Mouse (Mus musculus): ENCODE measurements around the gene a. TPM values are rescaled to one million over a fixed set of nuclear protein-coding genes. Genes with fewer than 3 reads are reported as not detected.

a gene
- polyA plus RNA-seq, 1 experiment from 2014 or later = 0.94 TPM

- Histone ChIP-seq H3K4me3 (peak overlapping the region; percentile 75), H3K27ac (replicated peaks) (peak overlapping the region; percentile 94), H3K27me3 (ENCODE audit: low read depth, poor library complexity, severe bottlenecking) (peaks cover 13% of the 10 kb centered on the region), H3K4me1 (peaks cover 33% of the 10 kb centered on the region), H3K9me3 (replicated peaks) (no peaks in the 10 kb centered on the region), H3K36me3 (peaks cover 29% of the 10 kb centered on the region)
- WGBS = 37% methylated on average over 3 of the region's 3 CpGs
- DNase-seq (ENCODE audit: low spot score) = no peak
These were observed 282.1 kb downstream of the a start for GRCm38 (mm10) chr2:155073347-155073746.

- Histone ChIP-seq H3K9me3 (replicated peaks) (no peaks in the 10 kb centered on the region), H3K27ac (replicated peaks) (peak within 1 kb of the TSS; percentile 94), H3K27me3 (ENCODE audit: low read depth, poor library complexity, severe bottlenecking) (peaks cover 13% of the 10 kb centered on the region), H3K4me3 (peak within 1 kb of the TSS; percentile 75), H3K36me3 (peaks cover 22% of the 10 kb centered on the region; the same call in 1 of the 2 replicates), H3K4me1 (peaks cover 33% of the 10 kb centered on the region)
- DNase-seq (ENCODE audit: low spot score) = peak; percentile 96
- WGBS = under 1% methylated on average over 56 of the region's 56 CpGs
These were observed 283.0 kb downstream of the a start, which contains the start of gene Ahcy for GRCm38 (mm10) chr2:155073978-155074765. TSS of gene Ahcy (minus strand) at chr2:155074497.

- 21% methylated on average over 12 of the region's 12 CpGs for WGBS
- peaks cover 34% of the 10 kb centered on the region for H3K4me1 ChIP-seq
- H3K27me3 ChIP-seq (ENCODE audit: low read depth, poor library complexity, severe bottlenecking) = peaks cover 13% of the 10 kb centered on the region
- H3K36me3 ChIP-seq = peaks cover 18% of the 10 kb centered on the region; the same call in 1 of the 2 replicates
- peak overlapping the region; percentile 94 for H3K27ac ChIP-seq (replicated peaks)
- no peak for DNase-seq (ENCODE audit: low spot score)
- no peaks in the 10 kb centered on the region for H3K9me3 ChIP-seq (replicated peaks)
- peak overlapping the region; percentile 75 for H3K4me3 ChIP-seq
These were observed 283.6 kb downstream of the a start for GRCm38 (mm10) chr2:155074766-155075330.

GRCm38 (mm10) chr2:155075649-155076048, 284.4 kb downstream of the a start:
- no peak overlapping the region for H3K27ac ChIP-seq (replicated peaks)
- H3K27me3 ChIP-seq (ENCODE audit: low read depth, poor library complexity, severe bottlenecking) = peaks cover 13% of the 10 kb centered on the region
- no peaks in the 10 kb centered on the region for H3K9me3 ChIP-seq (replicated peaks)
- H3K36me3 ChIP-seq = peaks cover 11% of the 10 kb centered on the region; the same call in 1 of the 2 replicates
- peaks cover 35% of the 10 kb centered on the region for H3K4me1 ChIP-seq
- no peak overlapping the region for H3K4me3 ChIP-seq
- no peak for DNase-seq (ENCODE audit: low spot score)
- WGBS = 89% methylated on average over 6 of the region's 6 CpGs

DNA sequence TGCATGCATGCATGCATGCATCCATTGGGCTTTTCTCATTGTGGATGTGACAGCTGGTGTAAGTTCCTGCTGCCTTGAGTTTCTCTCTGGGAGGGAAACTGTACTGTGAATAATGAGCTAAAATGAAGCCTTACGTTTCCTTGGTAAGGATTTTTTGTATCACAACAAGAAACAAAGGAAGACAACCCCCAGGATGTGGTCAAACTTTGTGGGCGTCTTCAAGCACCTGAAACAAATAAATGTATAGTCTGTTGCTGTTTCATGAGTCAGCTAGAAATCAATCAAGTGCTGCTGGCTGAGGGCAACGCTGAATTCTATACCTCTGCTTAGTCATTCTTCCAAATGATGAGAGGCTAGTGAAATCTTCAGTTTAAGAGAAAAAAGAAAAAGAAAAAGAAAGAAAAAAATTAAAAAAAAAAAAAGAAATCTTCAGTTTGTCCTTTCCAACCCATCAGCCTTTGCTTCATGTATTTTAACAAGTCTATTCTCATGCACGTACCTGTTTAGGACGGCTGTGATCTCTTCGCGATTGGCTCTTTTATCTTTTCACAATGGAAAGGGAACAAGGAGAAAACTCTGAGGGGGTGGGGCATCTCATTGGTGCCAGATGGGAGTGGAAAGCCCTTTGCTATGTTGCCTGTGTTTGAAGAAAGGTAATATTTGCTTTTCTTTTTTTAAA, 288.4 kb downstream of the a start:
- Histone ChIP-seq H3K27ac (replicated peaks) (no peak overlapping the region), H3K4me1 (peaks cover 9% of the 10 kb centered on the region), H3K9me3 (replicated peaks) (no peaks in the 10 kb centered on the region), H3K27me3 (ENCODE audit: low read depth, poor library complexity, severe bottlenecking) (peaks cover 13% of the 10 kb centered on the region), H3K36me3 (no peaks in the 10 kb centered on the region), H3K4me3 (no peak overlapping the region)
- 40% methylated on average over 7 of the region's 7 CpGs for WGBS
- no peak for DNase-seq (ENCODE audit: low spot score)

GRCm38 (mm10) chr2:155080179-155080530, 289.0 kb downstream of the a start:
- DNase-seq (ENCODE audit: low spot score) = no peak
- 76% methylated on average over 4 of the region's 4 CpGs for WGBS
- Histone ChIP-seq H3K9me3 (replicated peaks) (no peaks in the 10 kb centered on the region), H3K36me3 (no peaks in the 10 kb centered on the region), H3K27ac (replicated peaks) (no peak overlapping the region), H3K27me3 (ENCODE audit: low read depth, poor library complexity, severe bottlenecking) (peaks cover 12% of the 10 kb centered on the region), H3K4me1 (peaks cover 4% of the 10 kb centered on the region), H3K4me3 (no peak overlapping the region)

- 89% methylated on average over 3 of the region's 3 CpGs for WGBS
- no peaks in the 10 kb centered on the region for H3K9me3 ChIP-seq (replicated peaks)
- no peak overlapping the region for H3K4me3 ChIP-seq
- H3K27me3 ChIP-seq (ENCODE audit: low read depth, poor library complexity, severe bottlenecking) = 0 out of 2 replicates have a peak, but pooled peaks cover 3% of the 10 kb centered on the region
- H3K27ac ChIP-seq (replicated peaks) = no peak overlapping the region
- no peak for DNase-seq (ENCODE audit: low spot score)
- peaks cover 2% of the 10 kb centered on the region; the same call in 1 of the 2 replicates for H3K4me1 ChIP-seq
- no peaks in the 10 kb centered on the region for H3K36me3 ChIP-seq
These were observed 289.9 kb downstream of the a start for GRCm38 (mm10) chr2:155081056-155081455.

DNA sequence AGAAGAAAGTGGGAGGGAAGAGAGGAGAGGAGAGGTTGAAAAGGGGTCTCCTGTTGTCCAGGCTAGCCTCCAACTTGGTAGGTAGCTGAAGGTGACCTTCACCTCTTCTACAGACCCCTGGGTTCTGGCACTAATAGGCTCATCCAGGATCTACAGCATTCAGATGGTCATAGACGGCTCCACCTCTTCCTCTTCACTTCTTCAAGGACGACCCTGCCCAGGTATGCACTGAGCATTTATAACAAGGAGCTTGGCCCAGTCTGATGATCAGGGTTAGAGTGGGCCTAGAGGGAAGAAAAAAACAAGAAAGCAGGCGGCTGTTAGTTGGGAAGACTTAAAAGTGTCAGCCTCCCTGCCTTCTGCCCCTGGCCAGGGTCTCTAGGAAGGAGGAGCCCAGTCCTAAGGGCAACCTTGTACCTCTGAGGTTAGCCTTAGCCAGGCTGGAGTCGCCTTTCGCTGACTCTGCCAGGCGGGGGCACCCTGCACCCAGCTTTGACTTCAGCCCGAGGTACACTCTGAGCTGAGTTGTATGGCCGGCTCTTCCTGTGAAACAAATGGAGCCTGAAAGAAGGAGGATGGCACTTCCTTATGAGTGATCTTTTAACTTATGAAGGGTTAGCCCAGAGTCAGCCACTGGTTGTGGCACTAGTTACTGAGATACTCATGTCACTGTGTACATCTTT, 291.1 kb downstream of the a start:
- peak; percentile 43 for DNase-seq (ENCODE audit: low spot score)
- no peaks in the 10 kb centered on the region for H3K9me3 ChIP-seq (replicated peaks)

DNA sequence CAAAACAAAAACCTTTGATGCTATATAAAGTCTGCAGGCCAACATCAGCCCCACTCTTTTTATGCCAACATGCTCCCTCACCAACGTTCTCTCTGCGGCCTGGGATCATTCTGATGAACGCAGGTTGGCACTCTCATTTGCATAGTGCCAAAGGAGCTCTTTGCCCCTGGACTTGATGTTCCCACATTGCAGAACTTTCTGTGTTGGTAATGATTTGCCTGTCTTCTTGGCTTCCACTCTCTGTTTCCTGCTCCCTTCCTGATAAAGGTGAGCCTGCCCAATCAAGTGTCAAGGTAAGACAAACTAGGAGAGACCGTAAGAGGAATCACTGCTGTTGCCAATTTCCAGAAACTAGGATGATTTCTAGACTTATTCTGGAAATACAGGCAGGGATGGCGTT, 293.3 kb downstream of the a start:
- Histone ChIP-seq H3K27me3 (ENCODE audit: low read depth, poor library complexity, severe bottlenecking) (no peaks in the 10 kb centered on the region), H3K27ac (replicated peaks) (no peak overlapping the region), H3K4me1 (peaks cover 2% of the 10 kb centered on the region; the same call in 1 of the 2 replicates), H3K4me3 (no peak overlapping the region), H3K36me3 (no peaks in the 10 kb centered on the region), H3K9me3 (replicated peaks) (no peaks in the 10 kb centered on the region)
- DNase-seq (ENCODE audit: low spot score) = no peak
- WGBS = 88% methylated on average over 5 of the region's 5 CpGs

More for the DNA sequence above, 291.1 kb downstream of the a start:
- H3K4me1 ChIP-seq = peaks cover 2% of the 10 kb centered on the region; the same call in 1 of the 2 replicates
- H3K4me3 ChIP-seq = no peak overlapping the region
- no peaks in the 10 kb centered on the region for H3K36me3 ChIP-seq
- no peaks in the 10 kb centered on the region for H3K27me3 ChIP-seq (ENCODE audit: low read depth, poor library complexity, severe bottlenecking)
- WGBS = 22% methylated on average over 8 of the region's 8 CpGs
- no peak overlapping the region for H3K27ac ChIP-seq (replicated peaks)

- Histone ChIP-seq H3K4me1 (no peaks in the 10 kb centered on the region), H3K9me3 (replicated peaks) (no peaks in the 10 kb centered on the region), H3K4me3 (no peak overlapping the region), H3K27me3 (ENCODE audit: low read depth, poor library complexity, severe bottlenecking) (no peaks in the 10 kb centered on the region), H3K36me3 (no peaks in the 10 kb centered on the region), H3K27ac (replicated peaks) (no peak overlapping the region)
- 90% methylated on average over 5 of the region's 5 CpGs for WGBS
- DNase-seq (ENCODE audit: low spot score) = no peak
These were observed 295.1 kb downstream of the a start for GRCm38 (mm10) chr2:155086328-155086727.

DNA sequence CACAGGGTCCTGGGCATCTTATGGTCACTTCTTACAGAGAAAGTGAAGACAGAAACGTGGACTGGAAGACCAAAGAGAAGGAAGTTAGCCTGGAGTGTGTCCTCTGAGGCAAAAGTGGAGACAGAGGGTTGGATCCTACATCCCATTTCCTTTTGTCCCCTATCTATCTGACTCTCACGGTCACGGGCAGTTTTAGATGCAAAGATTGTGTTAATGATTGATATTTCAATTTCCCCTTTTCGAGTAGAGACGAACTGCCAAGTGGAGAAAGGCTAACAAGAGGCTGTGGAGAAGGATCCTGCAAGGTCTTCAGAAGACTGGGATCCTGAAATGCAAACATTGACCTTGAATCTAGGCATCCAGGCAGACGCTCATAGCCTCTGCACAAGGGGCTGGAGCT, 297.1 kb downstream of the a start:
- no peak for DNase-seq (ENCODE audit: low spot score)
- Histone ChIP-seq H3K36me3 (no peaks in the 10 kb centered on the region), H3K4me3 (no peak overlapping the region), H3K27me3 (ENCODE audit: low read depth, poor library complexity, severe bottlenecking) (no peaks in the 10 kb centered on the region), H3K9me3 (replicated peaks) (no peaks in the 10 kb centered on the region), H3K4me1 (no peaks in the 10 kb centered on the region), H3K27ac (replicated peaks) (no peak overlapping the region)
- 91% methylated on average over 6 of the region's 6 CpGs for WGBS

- 76% methylated on average over 13 of the region's 13 CpGs for WGBS
- H3K4me3 ChIP-seq = no peak overlapping the region
- no peaks in the 10 kb centered on the region for H3K9me3 ChIP-seq (replicated peaks)
- H3K27ac ChIP-seq (replicated peaks) = no peak overlapping the region
- H3K36me3 ChIP-seq = no peaks in the 10 kb centered on the region
- H3K4me1 ChIP-seq = no peaks in the 10 kb centered on the region
- H3K27me3 ChIP-seq (ENCODE audit: low read depth, poor library complexity, severe bottlenecking) = no peaks in the 10 kb centered on the region
- no peak for DNase-seq (ENCODE audit: low spot score)
These were observed 299.9 kb downstream of the a start for GRCm38 (mm10) chr2:155090909-155091742.

All from midbrain, embryonic 10.5 days (tissue).